ENCODE assay signal across 19 mouse cellular contexts in genomic region chr11:107237532-107237931, GRCm38 (mm10).
"Had no signal": no experiment of that assay in that cellular context is flagged by ENCODE, and none has a peak within 500 bp of the region (broad histone marks: within the 10 kb centered on the region; RNA-seq: fewer than 3 reads in every experiment).

No protein-coding gene starts in this region.

- H3K27ac ChIP-seq: liver, embryonic 15.5 days; lung, embryonic 15.5 days; macrophage; midbrain, embryonic 13.5 days; midbrain, embryonic 15.5 days; neural tube, embryonic 12.5 days; stomach, embryonic 15.5 days; stomach, postnatal 0 days had no signal

- ATAC-seq: liver, postnatal 0 days; lung, postnatal 0 days; midbrain, embryonic 13.5 days; midbrain, embryonic 15.5 days had no signal

- DNase-seq: liver, postnatal 0 days; lung, adult 2 months; lung, postnatal 14 days; lung, postnatal 36 days; right cerebral cortex, postnatal 14 days; thymus, adult 2 months; thymus, postnatal 25 days; thymus, postnatal 4 days had no signal

- H3K36me3 ChIP-seq: lung, embryonic 15.5 days; midbrain, embryonic 13.5 days; midbrain, embryonic 15.5 days; stomach, embryonic 15.5 days had no signal

- H3K9ac ChIP-seq: liver, embryonic 15.5 days; liver, postnatal 0 days; lung, embryonic 15.5 days; midbrain, embryonic 13.5 days; midbrain, embryonic 15.5 days; neural tube, embryonic 12.5 days; stomach, embryonic 15.5 days had no signal

- H3K4me1 ChIP-seq: liver, embryonic 15.5 days; lung, embryonic 15.5 days; midbrain, embryonic 13.5 days; midbrain, embryonic 15.5 days; neural tube, embryonic 12.5 days; stomach, embryonic 15.5 days had no signal

- H3K4me2 ChIP-seq: liver, embryonic 15.5 days; lung, embryonic 15.5 days; midbrain, embryonic 11.5 days; midbrain, embryonic 13.5 days; midbrain, embryonic 15.5 days; neural tube, embryonic 12.5 days; stomach, embryonic 15.5 days had no signal

- H3K4me3 ChIP-seq: liver, embryonic 15.5 days; lung, embryonic 15.5 days; megakaryocyte, embryonic 14.5 days; midbrain, embryonic 13.5 days; midbrain, embryonic 15.5 days; neural tube, embryonic 12.5 days; stomach, embryonic 15.5 days had no signal

- H3K9me3 ChIP-seq: liver, embryonic 15.5 days; lung, embryonic 15.5 days; megakaryocyte, embryonic 14.5 days; midbrain, embryonic 13.5 days; midbrain, embryonic 15.5 days; neural tube, embryonic 12.5 days; stomach, embryonic 15.5 days had no signal

- H3K27me3 ChIP-seq: liver, embryonic 15.5 days; lung, embryonic 15.5 days; megakaryocyte, embryonic 14.5 days; midbrain, embryonic 13.5 days; midbrain, embryonic 15.5 days; neural tube, embryonic 12.5 days; stomach, embryonic 15.5 days had no signal
